Mouse (Mus musculus): ENCODE results near the gene Ralgps2.

Gene Ralgps2

DNA sequence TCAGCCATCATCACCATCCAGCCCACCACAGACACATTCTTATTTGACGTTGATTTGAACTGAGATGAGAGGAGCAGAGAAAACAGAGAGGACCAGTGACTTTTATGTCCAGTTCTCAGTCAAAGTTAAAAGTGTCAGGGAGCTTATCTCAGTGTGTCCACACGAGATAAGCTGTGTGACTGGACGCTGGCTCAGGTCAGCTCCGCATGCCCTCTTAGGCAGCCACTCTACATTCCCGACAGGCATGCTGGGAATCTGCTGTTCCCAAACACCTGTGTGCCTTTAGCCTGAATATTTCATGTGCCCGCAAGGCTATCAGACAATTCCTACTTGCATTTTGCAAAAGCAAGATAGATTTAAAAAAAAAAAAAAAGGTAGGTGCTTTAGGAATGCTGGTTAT lies 125.9 kb downstream of the Ralgps2 start:
- no peak for DNase-seq (ENCODE audit: low spot score)

DNA sequence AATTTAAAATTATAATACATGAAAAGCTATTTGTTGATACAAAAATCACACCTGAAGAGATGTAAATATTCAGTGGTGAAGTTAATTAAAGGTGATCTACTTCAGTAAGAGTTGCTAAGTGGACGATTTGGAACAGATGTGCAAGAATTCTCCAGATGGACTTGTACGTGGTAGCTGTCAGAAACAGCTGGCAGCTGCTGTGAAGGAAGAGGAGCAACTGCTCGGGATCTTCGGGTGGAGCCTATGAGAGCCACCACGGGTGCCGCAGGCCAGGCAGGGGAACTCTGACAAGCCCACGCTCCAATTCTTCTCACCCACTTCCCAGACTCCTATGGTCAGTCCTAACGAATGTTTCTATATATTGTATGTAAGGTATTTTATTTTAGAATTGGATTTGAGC lies 126.7 kb downstream of the Ralgps2 start:
- no peak for DNase-seq (ENCODE audit: low spot score)

DNA sequence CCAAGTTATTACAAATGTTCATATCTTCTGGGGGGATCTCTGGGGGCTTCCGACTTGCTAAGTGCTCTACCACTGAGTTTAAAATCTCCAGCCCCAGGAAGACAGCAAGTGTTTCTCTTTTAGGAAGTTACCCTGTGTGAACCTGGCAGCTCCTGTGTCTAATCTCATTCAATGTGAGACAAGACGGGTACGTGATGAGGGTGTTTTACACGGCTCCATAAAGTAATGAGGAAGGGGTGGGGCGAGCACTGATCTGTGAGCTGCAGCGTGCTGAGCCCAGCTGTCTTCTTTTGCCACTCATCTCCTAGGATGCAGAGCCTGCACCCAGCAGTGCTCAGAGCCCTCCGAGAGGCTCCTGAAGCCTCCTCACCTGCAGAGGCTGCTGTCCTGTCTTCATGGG lies 127.5 kb downstream of the Ralgps2 start:
- no peak for DNase-seq (ENCODE audit: low spot score)

DNA sequence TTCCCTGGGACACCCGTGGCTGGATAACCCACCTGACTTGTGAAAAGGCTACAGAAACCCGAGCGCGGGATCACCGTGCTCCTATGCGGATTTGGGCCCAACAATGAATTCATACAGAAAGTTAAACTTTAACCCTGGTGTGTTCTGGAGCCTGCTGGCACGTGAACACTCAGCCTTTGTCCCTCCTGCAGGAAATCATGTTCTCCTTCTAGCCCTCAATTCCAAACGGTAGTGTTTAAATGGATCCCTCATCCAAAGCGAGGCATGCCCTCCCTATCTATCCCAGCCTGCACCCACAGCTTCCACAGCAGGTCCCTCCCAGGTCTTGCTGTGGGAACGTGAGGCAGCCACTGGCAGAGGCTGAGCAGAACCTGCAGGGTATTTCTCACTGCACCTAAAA lies 131.1 kb downstream of the Ralgps2 start:
- no peak for DNase-seq (ENCODE audit: low spot score)

DNA sequence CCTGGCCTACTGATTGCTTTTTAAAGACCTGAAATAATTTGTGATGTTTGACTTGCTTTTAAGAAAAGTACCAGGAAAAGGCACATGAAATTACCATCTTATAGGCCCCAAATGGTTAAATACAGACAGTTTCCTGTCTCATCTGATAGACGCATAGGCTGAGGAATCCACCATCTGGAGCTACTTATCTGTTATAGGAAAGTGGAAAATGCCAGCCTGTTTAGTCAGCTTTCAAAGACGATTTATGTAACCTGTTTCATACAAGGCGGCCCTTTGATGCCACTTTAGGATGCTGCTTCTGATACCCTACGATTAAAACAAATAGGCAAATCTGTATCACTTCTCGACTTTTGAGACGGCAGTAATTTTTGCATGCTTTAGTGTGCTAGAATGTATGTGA lies 138.2 kb downstream of the Ralgps2 start:
- DNase-seq (ENCODE audit: low spot score), result no peak

DNA sequence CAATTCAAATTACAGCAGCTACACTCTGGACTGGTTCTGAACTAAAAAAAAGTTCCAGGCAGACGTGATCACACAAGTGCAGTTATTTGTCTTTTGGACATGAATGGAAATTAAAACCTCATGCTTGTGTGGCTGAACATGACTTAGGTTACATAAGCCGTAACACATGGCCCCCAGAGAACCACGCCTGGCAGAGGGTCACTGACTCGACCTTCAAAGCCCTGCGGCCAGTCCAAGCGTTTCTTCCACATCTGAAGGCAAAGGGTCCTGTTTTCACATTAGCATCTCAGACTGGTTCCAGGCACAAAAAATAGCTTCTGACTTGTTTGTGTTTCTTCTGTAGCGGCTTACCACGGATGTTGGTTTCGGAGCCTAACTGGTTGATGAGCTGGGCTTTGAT lies 143.2 kb downstream of the Ralgps2 start:
- DNase-seq (ENCODE audit: low spot score), result no peak

DNA sequence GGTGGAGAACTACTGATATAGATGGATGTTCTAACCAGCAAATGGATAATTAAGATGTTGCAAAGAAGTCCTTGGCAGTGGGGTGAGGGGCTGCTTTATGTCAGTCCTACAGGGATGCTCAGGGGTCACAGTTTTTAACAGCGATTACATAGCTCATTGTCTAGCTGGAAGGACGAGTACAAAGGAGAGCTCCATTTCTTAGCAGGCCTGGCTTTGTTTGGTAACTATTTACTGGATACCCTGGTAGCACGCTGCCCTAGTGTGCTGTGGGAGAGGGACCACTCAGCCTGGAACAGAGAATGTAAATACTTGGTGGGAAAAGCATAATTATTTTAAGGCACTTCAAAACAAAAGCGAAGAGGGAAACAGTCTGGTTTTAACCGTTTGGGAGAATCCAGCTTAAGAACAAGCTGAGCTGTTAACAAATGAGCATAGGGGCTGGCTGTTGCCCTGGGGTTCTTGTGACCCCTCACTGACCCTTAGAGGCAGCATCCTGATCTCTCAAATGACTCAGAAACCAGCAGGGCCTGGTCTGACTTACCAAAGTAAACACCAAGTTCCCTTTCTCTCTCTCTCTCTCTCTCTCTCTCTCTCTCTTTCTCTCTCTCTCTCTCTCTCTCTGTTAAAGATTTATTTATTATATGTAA lies 149.5 kb downstream of the Ralgps2 start:
- DNase-seq (ENCODE audit: low spot score), result no peak

DNA sequence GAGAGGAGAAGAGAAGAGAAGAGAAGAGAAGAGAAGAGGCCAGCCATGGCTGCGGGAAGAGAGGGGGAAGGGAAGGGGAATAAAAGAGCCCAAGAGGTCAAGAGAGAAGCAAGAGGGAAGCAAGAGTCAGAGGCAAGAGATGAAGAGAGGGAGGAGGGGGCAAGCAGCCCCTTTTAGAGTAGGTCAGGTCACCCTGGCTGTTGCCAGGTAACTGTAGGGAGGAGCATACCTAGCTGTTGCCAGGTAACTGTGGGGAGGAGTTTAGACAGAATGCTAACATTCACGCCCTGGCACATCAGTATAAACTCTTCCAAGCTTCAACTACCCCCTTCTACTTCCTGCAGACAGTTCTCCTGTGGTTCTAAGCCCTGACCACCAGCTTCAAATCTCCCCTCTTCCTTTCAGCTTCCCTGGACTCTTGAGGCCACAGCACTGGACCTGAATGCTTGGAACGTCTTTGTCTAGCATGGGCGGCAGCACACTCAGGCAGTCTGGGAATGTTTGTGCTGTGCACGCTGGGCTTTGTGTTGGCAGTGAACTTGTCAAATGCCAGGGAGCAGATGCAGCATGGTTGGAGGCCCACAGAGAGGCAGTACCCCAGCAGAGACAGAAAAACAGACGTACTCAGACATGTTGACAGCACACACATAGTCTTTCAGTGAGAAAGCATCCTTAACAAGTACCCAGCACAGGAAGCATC lies 152.1 kb downstream of the Ralgps2 start:
- no peak for DNase-seq (ENCODE audit: low spot score)

DNA sequence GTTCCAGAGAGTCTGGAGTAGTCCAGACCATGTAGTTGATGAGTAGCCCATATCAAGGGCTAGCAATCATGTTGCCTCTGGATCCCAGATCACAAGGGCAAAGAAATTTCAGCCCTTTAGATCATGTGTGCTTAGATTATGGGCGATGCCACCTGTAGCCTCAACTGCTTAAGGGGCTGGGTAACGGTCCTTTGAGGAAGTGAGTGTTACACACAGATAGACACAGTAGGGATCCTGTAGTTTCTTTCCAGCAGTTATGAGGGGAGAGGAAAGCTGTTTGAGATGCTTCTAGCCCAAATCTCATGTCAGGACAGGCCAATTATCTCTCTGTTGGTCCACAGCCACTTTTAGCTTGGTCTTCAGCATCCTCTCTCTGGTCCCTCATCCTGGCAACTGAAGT lies 153.4 kb downstream of the Ralgps2 start:
- DNase-seq (ENCODE audit: low spot score), result no peak

DNA sequence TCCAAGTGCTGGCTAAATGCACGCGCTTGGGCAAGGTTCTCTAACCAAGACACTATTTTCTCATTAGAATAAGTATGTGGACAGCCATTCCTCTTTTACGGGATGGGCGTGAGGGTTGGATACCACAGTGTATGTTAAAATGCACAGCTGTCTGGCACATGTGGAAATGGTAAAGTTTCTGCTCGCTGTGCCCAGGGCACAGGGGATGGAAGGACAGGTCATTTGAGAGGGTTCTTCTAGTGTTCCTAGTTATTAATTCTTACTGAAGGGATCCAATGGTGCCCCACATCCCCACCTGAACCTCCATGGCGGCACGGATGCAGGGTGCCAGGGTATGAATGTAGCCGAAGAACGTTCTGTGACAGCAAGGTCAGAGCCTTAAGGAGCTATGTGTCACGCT lies 154.5 kb downstream of the Ralgps2 start:
- no peak for DNase-seq (ENCODE audit: low spot score)

DNA sequence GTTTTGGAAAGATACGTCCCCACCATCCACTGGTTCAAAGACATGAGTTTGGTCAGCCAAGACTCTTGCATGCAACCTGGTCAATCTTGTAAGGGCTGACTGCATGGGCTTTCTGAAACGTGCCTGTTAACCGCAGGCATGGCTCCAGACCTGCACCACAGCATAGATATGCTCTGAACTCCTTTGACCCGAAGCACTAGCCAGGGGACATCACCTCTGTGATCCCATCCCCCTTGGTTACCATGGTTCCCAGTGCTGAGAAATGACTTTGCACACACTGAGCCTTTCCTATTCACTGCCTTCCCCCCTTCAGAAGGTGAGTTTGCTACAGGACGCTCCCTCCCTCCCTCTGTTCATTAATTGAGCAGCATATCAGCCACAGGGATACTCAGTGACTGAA lies 155.3 kb downstream of the Ralgps2 start:
- no peak for DNase-seq (ENCODE audit: low spot score)

DNA sequence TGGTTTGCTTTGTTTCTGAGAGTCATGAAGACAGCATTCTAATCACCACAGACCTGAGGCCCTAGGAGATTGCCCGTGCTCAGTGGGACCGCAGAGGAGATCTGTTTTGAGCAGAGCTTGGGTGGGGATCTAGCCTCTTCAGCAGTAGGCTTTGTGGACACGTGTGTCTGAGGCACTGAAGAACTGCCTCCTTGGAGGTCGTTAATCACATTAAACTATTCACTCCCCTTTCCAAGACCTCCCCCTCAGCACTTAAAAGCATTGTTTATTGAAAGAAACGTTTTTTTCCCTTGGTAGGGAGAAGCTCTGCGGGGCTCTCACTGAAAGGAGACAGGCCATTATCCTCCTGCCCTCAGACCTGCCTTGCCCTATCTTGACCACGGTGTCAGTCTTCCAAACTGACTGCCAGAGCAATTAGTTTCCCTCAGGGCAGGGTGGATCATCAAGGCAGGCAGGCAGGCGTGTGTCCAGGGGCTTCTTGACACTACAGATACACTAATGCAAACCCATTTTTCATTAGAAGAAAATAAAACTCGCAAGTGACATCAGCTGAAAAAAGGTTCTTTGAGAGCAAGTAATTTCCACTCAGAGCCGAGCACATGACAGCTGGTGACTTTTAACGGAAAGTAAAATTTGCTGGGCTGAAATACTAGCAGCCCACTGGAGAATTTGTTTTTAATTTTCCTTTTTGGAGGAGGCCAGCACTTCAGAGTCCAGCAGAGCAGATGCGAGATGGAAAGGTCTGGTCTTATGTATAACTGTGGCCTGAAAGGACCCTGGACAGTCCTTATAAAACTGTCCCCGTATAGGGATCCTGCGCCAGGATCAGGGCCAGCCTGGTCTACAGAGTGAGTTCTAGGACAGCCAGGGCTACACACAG lies 157.2 kb downstream of the Ralgps2 start:
- DNase-seq (ENCODE audit: low spot score), result no peak

DNA sequence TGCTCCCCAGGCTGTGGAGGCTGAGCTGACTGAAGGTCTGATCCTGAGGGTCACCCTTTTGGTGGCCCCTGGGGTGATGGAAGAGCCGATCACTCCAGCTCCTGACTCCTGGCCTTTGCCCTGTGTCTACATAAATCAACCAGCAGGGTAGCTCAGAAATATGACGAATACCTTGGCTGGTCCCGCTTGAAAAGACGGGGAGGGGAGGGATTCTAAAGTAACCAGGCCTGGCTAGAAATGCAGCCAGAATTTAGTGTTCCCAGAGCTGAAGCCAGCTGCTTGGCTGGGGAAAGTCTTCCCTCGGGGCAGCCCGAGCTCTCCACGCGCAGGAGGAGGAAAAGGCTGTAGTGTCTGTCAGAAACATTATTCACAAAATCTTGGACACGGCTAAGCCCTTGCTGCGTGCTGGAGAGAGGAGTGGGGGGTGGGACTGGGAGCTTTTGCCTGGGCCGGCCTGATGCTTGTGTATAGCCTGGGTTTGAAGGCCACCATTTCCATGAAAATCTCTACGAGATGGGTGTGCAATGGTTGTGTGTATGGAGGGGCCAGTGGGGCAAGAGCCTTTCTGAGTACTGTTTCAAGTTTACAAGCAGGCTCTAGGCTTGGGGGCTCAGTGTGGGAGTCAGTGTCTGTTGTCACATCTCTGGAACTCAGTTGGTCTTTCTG lies 158.2 kb downstream of the Ralgps2 start:
- DNase-seq (ENCODE audit: low spot score), result no peak

DNA sequence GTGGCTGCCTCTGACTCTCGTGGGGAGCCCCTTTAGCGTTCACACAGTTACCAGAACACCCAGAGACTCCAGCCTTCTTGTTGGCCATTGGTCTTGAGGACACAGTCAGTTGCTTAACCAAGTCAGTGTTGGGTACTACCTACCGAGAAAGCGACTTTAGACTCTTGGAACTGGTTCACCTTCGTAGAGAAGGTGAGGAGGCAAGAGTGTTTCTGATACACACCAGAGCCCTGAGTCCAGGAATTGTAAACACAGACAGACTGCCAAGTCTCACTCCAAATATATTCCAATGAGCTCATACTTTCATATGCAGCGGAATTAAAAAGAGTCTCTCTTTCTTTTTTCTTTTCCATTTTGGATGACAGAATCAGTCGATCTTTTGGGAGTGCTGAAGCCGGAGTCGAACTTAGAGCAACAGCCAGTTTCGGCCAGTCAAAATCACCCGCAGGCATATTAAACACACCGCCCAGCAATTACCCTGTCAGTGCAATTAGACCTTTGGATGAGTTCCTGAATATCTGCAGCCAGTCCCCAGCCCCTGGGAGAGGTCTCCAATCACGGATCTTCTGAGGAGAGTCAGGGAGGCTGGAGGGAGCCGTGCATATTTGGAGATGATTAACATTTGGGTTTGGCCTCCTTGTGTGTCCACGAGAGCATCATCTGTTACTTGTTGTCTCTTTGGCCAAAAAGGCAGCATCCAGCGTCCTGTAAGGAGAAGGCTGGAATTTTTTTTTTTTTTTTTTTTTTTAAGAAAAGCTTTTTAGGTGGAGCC lies 159.0 kb downstream of the Ralgps2 start:
- no peak for DNase-seq (ENCODE audit: low spot score)

DNA sequence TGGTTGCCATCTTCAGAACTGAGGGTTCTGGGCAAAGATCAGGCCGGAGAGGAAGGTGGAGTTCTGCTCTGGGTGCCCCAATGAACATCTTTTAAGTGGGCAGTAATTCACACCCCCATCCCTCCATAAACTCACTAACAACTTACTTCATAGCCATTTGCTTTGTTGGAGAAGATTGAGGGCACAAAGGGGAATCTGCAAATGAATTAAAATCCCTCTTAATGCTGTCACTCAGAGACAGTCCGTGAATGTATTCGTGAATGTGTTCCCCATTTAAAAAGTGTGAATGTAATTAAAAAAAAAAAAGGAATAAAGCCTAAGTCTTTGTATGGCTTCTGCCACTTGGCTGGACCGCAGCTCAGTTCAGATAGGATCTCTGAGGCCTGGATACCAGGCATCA lies 159.8 kb downstream of the Ralgps2 start:
- no peak for DNase-seq (ENCODE audit: low spot score)

DNA sequence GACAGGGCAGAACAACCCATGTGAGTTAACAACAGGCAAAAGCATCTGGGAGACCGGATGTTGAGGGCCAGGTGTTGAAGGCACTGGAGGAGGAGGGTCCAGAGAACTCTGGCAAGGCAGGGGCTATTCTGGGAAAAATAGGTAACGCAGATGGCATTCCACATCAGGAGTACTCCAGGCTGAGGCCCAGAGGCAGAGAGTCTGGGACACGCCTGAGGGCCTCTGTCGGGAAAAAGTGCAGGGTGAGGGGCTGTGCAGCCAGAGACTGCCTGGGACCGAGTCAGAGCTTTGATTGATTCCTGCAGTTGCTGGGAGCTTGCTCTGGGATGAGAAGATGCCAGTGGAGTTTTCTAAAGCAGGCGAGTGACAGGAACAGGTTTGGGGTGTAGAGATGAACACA lies 160.4 kb downstream of the Ralgps2 start:
- no peak for DNase-seq (ENCODE audit: low spot score)

DNA sequence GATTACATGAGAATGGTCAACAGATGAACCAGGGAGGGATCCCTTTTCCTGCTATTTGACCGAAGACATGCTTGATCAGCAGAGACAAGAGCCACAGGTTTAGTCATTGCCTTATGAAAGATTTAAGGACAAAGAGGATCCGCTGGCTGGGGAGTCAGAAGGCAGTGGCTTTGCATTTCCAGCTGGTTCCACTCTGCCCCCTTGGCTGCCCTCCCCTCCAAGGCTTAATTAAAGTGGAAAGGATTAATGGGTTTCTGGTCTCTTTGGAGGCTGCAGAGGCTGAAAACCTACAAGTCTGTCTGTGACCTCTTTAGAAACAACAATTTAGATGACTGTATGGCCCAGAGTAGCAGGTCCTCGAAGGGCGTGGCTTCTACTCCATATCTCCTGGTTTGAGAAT lies 161.5 kb downstream of the Ralgps2 start:
- no peak for DNase-seq (ENCODE audit: low spot score)

DNA sequence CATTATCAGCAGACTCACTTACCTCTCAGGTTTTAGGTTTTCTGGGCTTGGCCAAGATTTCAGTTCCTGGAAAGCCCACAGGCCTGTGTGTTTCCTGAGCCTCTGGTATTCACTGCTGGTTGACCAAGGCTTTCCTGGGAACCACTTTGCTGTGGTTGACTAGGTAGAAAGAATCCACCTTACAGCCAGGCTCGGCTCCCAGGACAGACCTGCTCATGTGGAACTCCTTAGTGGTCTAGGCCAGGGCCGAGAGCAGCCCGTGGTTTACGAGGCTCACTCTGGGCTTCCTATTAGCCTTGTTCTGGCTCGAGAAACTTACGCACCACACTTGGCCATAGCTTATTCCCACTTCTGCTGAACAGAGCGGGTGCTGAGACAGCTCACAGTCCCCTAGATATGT lies 163.4 kb downstream of the Ralgps2 start:
- DNase-seq (ENCODE audit: low spot score), result no peak

DNA sequence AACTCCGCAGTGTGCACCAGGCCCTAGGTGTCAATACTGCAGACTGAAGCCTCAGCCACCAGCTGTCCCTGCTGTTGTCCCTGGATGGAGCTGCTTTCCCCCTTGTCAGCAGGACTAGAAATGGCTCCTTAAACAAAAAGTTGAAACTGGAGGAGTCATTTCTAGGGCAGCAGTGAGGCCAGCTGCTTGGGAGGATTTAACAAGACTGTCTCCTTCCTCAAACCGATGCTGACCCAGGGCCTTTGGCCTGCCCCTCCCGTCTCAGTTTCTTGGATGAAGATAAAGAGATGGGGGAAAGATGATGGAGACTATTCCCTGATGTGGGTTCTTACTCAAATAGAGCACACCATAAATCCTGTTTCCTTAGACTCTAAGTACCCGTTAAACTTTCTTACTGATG lies 164.2 kb downstream of the Ralgps2 start:
- no peak for DNase-seq (ENCODE audit: low spot score)

DNA sequence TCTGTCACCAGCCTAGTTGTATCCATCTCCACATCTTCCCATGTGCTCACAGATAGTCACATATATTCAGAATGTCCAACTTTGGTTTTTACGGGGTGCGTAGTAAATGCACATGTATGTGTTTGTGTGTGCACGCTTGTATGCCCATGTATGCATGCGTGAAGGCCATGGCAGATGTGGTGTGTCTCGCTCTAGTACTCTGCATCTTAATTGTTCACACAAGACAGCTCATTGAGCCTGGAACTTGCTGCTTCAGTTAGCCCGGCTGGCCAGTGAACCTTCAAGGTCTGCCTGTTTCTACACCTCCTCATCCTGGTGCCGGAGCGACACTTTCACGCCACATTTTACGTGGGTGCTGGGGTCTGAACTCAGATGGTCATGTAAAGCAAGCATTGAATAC lies 168.6 kb downstream of the Ralgps2 start:
- no peak for DNase-seq (ENCODE audit: low spot score)

DNA sequence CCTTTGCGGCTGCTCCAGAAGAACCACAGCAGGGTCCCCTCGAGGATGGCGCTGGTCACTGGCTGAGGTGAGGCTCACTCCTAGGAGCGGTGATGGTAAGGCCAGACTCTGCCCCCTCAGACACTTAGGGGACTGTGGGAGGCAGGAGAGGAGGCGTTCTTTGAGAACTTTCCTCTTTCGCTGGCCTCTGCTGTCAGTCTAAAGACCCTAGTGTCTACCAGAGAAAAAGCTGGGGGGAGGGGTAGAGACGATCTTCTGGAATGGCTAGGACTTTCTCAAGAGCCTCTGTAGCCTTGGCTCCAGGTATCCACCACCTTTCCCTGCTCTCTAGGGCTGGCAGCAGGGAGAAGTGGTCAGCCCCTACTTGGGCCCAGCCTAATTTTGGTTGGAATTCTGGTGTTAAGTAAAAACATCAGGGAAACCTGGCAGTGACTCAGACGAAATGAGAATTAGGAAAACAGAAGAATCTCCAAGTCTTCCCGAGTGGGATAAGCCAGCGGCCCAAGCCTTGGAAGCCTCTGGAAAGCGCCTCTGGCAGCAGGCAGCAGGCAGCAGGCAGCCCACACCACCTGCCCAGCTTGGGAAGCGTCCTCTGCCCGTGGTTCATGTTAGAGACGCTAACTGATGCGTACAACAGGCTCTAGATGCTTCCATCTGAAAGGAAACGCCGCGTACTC lies 169.7 kb downstream of the Ralgps2 start:
- DNase-seq (ENCODE audit: low spot score), result no peak

Data from c-Kit-positive CD71-positive TER-119-positive erythroid progenitor cells, embryonic 14.5 days (primary cell).